Mouse (Mus musculus) hindbrain, embryonic 11.5 days (tissue): ENCODE measurements at regions not wholly inside any gene's neighbourhood (a gene's known extent, or its start where the extent isn't known, plus 50 kb on each side); places are given as distances from the start of the nearest gene placed in this dataset.

ENCODE experiments used
- ATAC-seq: fragments of 200-750 bp; cut with Nextera tagmentation; 2 replicates; pipeline ENCODE4 v1.8.0; 2017; ENCODE audit warnings: mild to moderate bottlenecking, moderate TSS enrichment, moderate library complexity; ENCODE audit not compliant: low FRiP score
- DNase-seq: peaks from one replicate; pipeline ENCODE4 v3.0.0-alpha.2; 2015; ENCODE audit warnings: low spot score
- H3K27ac ChIP-seq: fragments of 300-500 bp; sonication (generic); 2 replicates; pipeline ENCODE4 v1.5.1; 2014; ENCODE audit warnings: mild to moderate bottlenecking, low read depth, low read length
- H3K27me3 ChIP-seq: fragments of 300-500 bp; sonication (generic); 2 replicates; pipeline ENCODE4 v1.6.1; 2014; ENCODE audit warnings: mild to moderate bottlenecking, low read length, moderate library complexity, mixed read lengths; ENCODE audit not compliant: control insufficient read depth, insufficient read depth
- H3K36me3 ChIP-seq: fragments of 300-500 bp; sonication (generic); 2 replicates; pipeline ENCODE4 v1.6.1; 2014; ENCODE audit warnings: mild to moderate bottlenecking, low read length, moderate library complexity, mixed read lengths; ENCODE audit not compliant: control insufficient read depth, insufficient read depth
- H3K4me1 ChIP-seq: fragments of 300-500 bp; sonication (generic); replicated peaks from 2 replicates; pipeline ENCODE4 v1.6.1; 2014; ENCODE audit warnings: low read length, mixed read lengths; ENCODE audit not compliant: control insufficient read depth, insufficient read depth
- H3K4me2 ChIP-seq: fragments of 300-500 bp; sonication (generic); replicated peaks from 2 replicates; pipeline ENCODE4 v1.6.1; 2014; ENCODE audit warnings: mild to moderate bottlenecking, low read depth, low read length
- H3K4me3 ChIP-seq: fragments of 300-500 bp; sonication (generic); 2 replicates; pipeline ENCODE4 v1.5.1; 2014; ENCODE audit warnings: low read depth, low read length
- H3K9ac ChIP-seq: fragments of 300-500 bp; sonication (generic); 2 replicates; pipeline ENCODE4 v1.6.1; 2014; ENCODE audit warnings: low read depth, low read length
- H3K9me3 ChIP-seq: fragments of 300-500 bp; sonication (generic); 2 replicates; pipeline ENCODE4 v1.6.1; 2016; ENCODE audit warnings: low read length; ENCODE audit not compliant: control insufficient read depth
- WGBS: fragments of 180-500 bp; shearing (Covaris S2); extraction: QIAGEN DNeasy Blood & Tissue Kit; methylation state at CpG from one replicate; pipeline ENCODE4 v1.1.7; 2014; 5-methylcytosine and 5-hydroxymethylcytosine counted together

GRCm38 (mm10) chr12:70598211-70598701, 145.4 kb downstream of the Tmx1 start:
- no peak overlapping the region for H3K27ac ChIP-seq
- WGBS: 87% methylated on average over 15 of the region's 15 CpGs
- no peak for DNase-seq
- H3K4me1 ChIP-seq: no peaks in the 10 kb centered on the region
- H3K9ac ChIP-seq: no peak overlapping the region
- H3K9me3 ChIP-seq: no peaks in the 10 kb centered on the region
- H3K36me3 ChIP-seq: no peaks in the 10 kb centered on the region
- no peaks in the 10 kb centered on the region for H3K27me3 ChIP-seq
- no peak overlapping the region for H3K4me3 ChIP-seq
- no peak overlapping the region for H3K4me2 ChIP-seq
- no peak for ATAC-seq

GRCm38 (mm10) chr12:70599731-70600130, 146.8 kb downstream of the Tmx1 start:
- DNase-seq (no peak), ATAC-seq (no peak)
- H3K9ac ChIP-seq: no peak overlapping the region

GRCm38 (mm10) chr12:70603869-70604268, 151.0 kb downstream of the Tmx1 start:
- H3K9ac ChIP-seq: no peak overlapping the region
- no peak overlapping the region for H3K4me3 ChIP-seq
- H3K4me2 ChIP-seq: no peak overlapping the region
- DNase-seq (no peak), ATAC-seq (no peak)
- no peaks in the 10 kb centered on the region for H3K4me1 ChIP-seq
- H3K9me3 ChIP-seq: no peaks in the 10 kb centered on the region
- WGBS: 90% methylated on average over 1 of the region's 1 CpGs
- H3K27ac ChIP-seq: no peak overlapping the region
- no peaks in the 10 kb centered on the region for H3K27me3 ChIP-seq
- H3K36me3 ChIP-seq: no peaks in the 10 kb centered on the region

More at GRCm38 (mm10) chr12:70599731-70600130, 146.8 kb downstream of the Tmx1 start:
- H3K9me3 ChIP-seq: no peaks in the 10 kb centered on the region
- no peaks in the 10 kb centered on the region for H3K36me3 ChIP-seq
- no peak overlapping the region for H3K4me2 ChIP-seq
- no peaks in the 10 kb centered on the region for H3K27me3 ChIP-seq
- WGBS: 86% methylated on average over 6 of the region's 6 CpGs
- H3K4me1 ChIP-seq: no peaks in the 10 kb centered on the region
- H3K27ac ChIP-seq: no peak overlapping the region
- H3K4me3 ChIP-seq: no peak overlapping the region

- H3K27me3 ChIP-seq: no peaks in the 10 kb centered on the region
- H3K9me3 ChIP-seq: no peaks in the 10 kb centered on the region
- 84% methylated on average over 5 of the region's 5 CpGs for WGBS
- H3K36me3 ChIP-seq: no peaks in the 10 kb centered on the region
- DNase-seq (no peak), ATAC-seq (no peak)
- no peak overlapping the region for H3K9ac ChIP-seq
- no peaks in the 10 kb centered on the region for H3K4me1 ChIP-seq
- no peak overlapping the region for H3K27ac ChIP-seq
- H3K4me3 ChIP-seq: no peak overlapping the region
- no peak overlapping the region for H3K4me2 ChIP-seq
Observed at GRCm38 (mm10) chr12:70608672-70609071, 155.8 kb downstream of the Tmx1 start.

GRCm38 (mm10) chr12:70609116-70609871, 156.4 kb downstream of the Tmx1 start:
- DNase-seq: no peak
- no peaks in the 10 kb centered on the region for H3K36me3 ChIP-seq
- H3K4me3 ChIP-seq: no peak overlapping the region
- H3K4me2 ChIP-seq: no peak overlapping the region
- no peak overlapping the region for H3K27ac ChIP-seq
- H3K4me1 ChIP-seq: no peaks in the 10 kb centered on the region
- no peaks in the 10 kb centered on the region for H3K9me3 ChIP-seq
- 76% methylated on average over 7 of the region's 7 CpGs for WGBS
- H3K9ac ChIP-seq: no peak overlapping the region
- no peak for ATAC-seq
- H3K27me3 ChIP-seq: no peaks in the 10 kb centered on the region

- no peaks in the 10 kb centered on the region for H3K4me1 ChIP-seq
Observed at GRCm38 (mm10) chr12:70611891-70612290, 159.0 kb downstream of the Tmx1 start.

GRCm38 (mm10) chr12:70613244-70613643, 160.3 kb downstream of the Tmx1 start:
- no peak for ATAC-seq
- Histone ChIP-seq H3K4me3 (no peak overlapping the region), H3K9me3 (no peaks in the 10 kb centered on the region), H3K4me2 (no peak overlapping the region), H3K36me3 (no peaks in the 10 kb centered on the region), H3K27me3 (no peaks in the 10 kb centered on the region), H3K27ac (no peak overlapping the region), H3K4me1 (no peaks in the 10 kb centered on the region), H3K9ac (no peak overlapping the region)
- DNase-seq: no peak
- WGBS: 85% methylated on average over 5 of the region's 5 CpGs

More at GRCm38 (mm10) chr12:70611891-70612290, 159.0 kb downstream of the Tmx1 start:
- Histone ChIP-seq H3K4me3 (no peak overlapping the region), H3K27me3 (no peaks in the 10 kb centered on the region), H3K4me2 (no peak overlapping the region), H3K9ac (no peak overlapping the region), H3K36me3 (no peaks in the 10 kb centered on the region), H3K9me3 (no peaks in the 10 kb centered on the region), H3K27ac (no peak overlapping the region)
- ATAC-seq (no peak), DNase-seq (no peak)
- WGBS: 83% methylated on average over 5 of the region's 5 CpGs

GRCm38 (mm10) chr12:70614101-70614500, 161.2 kb downstream of the Tmx1 start:
- ATAC-seq: no peak
- 44% methylated on average over 2 of the region's 2 CpGs for WGBS
- no peaks in the 10 kb centered on the region for H3K36me3 ChIP-seq

GRCm38 (mm10) chr12:70614686-70615085, 161.8 kb downstream of the Tmx1 start:
- no peaks in the 10 kb centered on the region for H3K4me1 ChIP-seq
- no peak for ATAC-seq
- no peaks in the 10 kb centered on the region for H3K27me3 ChIP-seq
- H3K4me3 ChIP-seq: no peak overlapping the region
- no peak for DNase-seq
- no peaks in the 10 kb centered on the region for H3K36me3 ChIP-seq
- H3K9me3 ChIP-seq: no peaks in the 10 kb centered on the region
- H3K9ac ChIP-seq: no peak overlapping the region
- no peak overlapping the region for H3K27ac ChIP-seq
- H3K4me2 ChIP-seq: no peak overlapping the region
- 85% methylated on average over 2 of the region's 2 CpGs for WGBS

More at GRCm38 (mm10) chr12:70614101-70614500, 161.2 kb downstream of the Tmx1 start:
- Histone ChIP-seq H3K9me3 (no peaks in the 10 kb centered on the region), H3K4me2 (no peak overlapping the region), H3K27ac (no peak overlapping the region), H3K4me1 (no peaks in the 10 kb centered on the region), H3K9ac (no peak overlapping the region), H3K27me3 (no peaks in the 10 kb centered on the region), H3K4me3 (no peak overlapping the region)
- no peak for DNase-seq
